ENCODE assay signal across 28 mouse cellular contexts in genomic region chr7:66003865-66004638, GRCm38 (mm10). TPM values are rescaled to one million over a fixed set of nuclear protein-coding genes. Genes with fewer than 3 reads are reported as not detected.
DNase-seq lines count a peak whose midpoint lies in the region; ATAC-seq and TF ChIP-seq lines count a peak whose summit lies in the region.
"Had no signal": no experiment of that assay in that cellular context is flagged by ENCODE, and none has a peak within 500 bp of the region (broad histone marks: within the 10 kb centered on the region; RNA-seq: fewer than 3 reads in every experiment).

No protein-coding gene starts in this region.

- peak; percentile 24 for DNase-seq in embryo, embryonic 10.5 days (ENCODE audit: low spot score)
- DNase-seq in embryo, embryonic 11 days: no peak
- DNase-seq in midbrain, embryonic 11.5 days (ENCODE audit: low spot score, missing footprints): peak; percentile 66
- no peak for DNase-seq in midbrain, postnatal 0 days (ENCODE audit: low spot score)
- peak; percentile 75 for DNase-seq in embryonic facial prominence, embryonic 14.5 days (ENCODE audit: low spot score)
- DNase-seq in heart, postnatal 25 days (ENCODE audit: low spot score): no peak
- no peak for DNase-seq in thymus, adult 2 months
- DNase-seq: gastrocnemius, postnatal 10 days; gastrocnemius, postnatal 36 days; heart, adult 2 months; heart, postnatal 36 days had no signal

- no peaks in the 10 kb centered on the region for H3K27me3 ChIP-seq in midbrain, embryonic 11.5 days (ENCODE audit: control insufficient read depth, insufficient read depth, low read length)
- H3K27me3 ChIP-seq in midbrain, postnatal 0 days (ENCODE audit: insufficient read depth, low read length): no peaks in the 10 kb centered on the region
- H3K27me3 ChIP-seq in embryonic facial prominence, embryonic 14.5 days (replicated peaks; ENCODE audit: control insufficient read depth, insufficient read depth, low read length): no peaks in the 10 kb centered on the region
- H3K27me3 ChIP-seq in limb, embryonic 15.5 days: no peaks in the 10 kb centered on the region
- H3K27me3 ChIP-seq in thymus, adult 2 months (ENCODE audit: control insufficient read depth, insufficient read depth, low read length): no peaks in the 10 kb centered on the region
- H3K27me3 ChIP-seq: embryonic facial prominence, embryonic 15.5 days; forebrain, embryonic 12.5 days; forebrain, embryonic 15.5 days; hindbrain, embryonic 13.5 days; intestine, embryonic 15.5 days had no signal

- no peak overlapping the region for H3K4me3 ChIP-seq in midbrain, embryonic 11.5 days (ENCODE audit: low read depth, low read length)
- no peak overlapping the region for H3K4me3 ChIP-seq in midbrain, postnatal 0 days (ENCODE audit: low read depth, low read length)
- H3K4me3 ChIP-seq in embryonic facial prominence, embryonic 14.5 days (ENCODE audit: low read depth, low read length): no peak overlapping the region
- no peak overlapping the region for H3K4me3 ChIP-seq in limb, embryonic 15.5 days
- H3K4me3 ChIP-seq in thymus, adult 2 months (ENCODE audit: control insufficient read depth, insufficient read depth, low read length): no peak overlapping the region
- H3K4me3 ChIP-seq: embryonic facial prominence, embryonic 15.5 days; forebrain, embryonic 12.5 days; forebrain, embryonic 15.5 days; heart, adult 2 months; heart, embryonic 10.5 days; hindbrain, embryonic 10.5 days; hindbrain, embryonic 13.5 days; intestine, embryonic 15.5 days had no signal

- H3K36me3 ChIP-seq in midbrain, embryonic 11.5 days (ENCODE audit: control insufficient read depth, insufficient read depth, low read length): no peaks in the 10 kb centered on the region
- no peaks in the 10 kb centered on the region for H3K36me3 ChIP-seq in midbrain, postnatal 0 days (ENCODE audit: insufficient read depth, low read length)
- H3K36me3 ChIP-seq in embryonic facial prominence, embryonic 14.5 days (ENCODE audit: control insufficient read depth, insufficient read depth, low read length): no peaks in the 10 kb centered on the region
- H3K36me3 ChIP-seq in limb, embryonic 15.5 days: peaks cover 1% of the 10 kb centered on the region; the same call in 1 of the 2 replicates
- H3K36me3 ChIP-seq in thymus, adult 2 months (ENCODE audit: control insufficient read depth, insufficient read depth, low read length): no peaks in the 10 kb centered on the region
- H3K36me3 ChIP-seq: forebrain, embryonic 12.5 days; forebrain, embryonic 15.5 days; hindbrain, embryonic 10.5 days; hindbrain, embryonic 13.5 days; intestine, embryonic 15.5 days had no signal

- no peak overlapping the region for H3K27ac ChIP-seq in midbrain, embryonic 11.5 days (ENCODE audit: low read depth, low read length)
- H3K27ac ChIP-seq in midbrain, postnatal 0 days (ENCODE audit: low read depth, low read length): no peak overlapping the region
- no peak overlapping the region for H3K27ac ChIP-seq in embryonic facial prominence, embryonic 14.5 days (replicated peaks; ENCODE audit: low read depth, low read length)
- peak overlapping the region; percentile 33; the same call in 1 of the 2 replicates for H3K27ac ChIP-seq in limb, embryonic 15.5 days
- H3K27ac ChIP-seq in thymus, adult 2 months (ENCODE audit: control insufficient read depth, insufficient read depth, low read length): no peak overlapping the region
- H3K27ac ChIP-seq: embryonic facial prominence, embryonic 15.5 days; forebrain, embryonic 12.5 days; forebrain, embryonic 15.5 days; heart, adult 2 months; heart, embryonic 10.5 days; hindbrain, embryonic 10.5 days; hindbrain, embryonic 13.5 days; intestine, embryonic 15.5 days had no signal

- H3K4me1 ChIP-seq in midbrain, embryonic 11.5 days (ENCODE audit: control insufficient read depth, insufficient read depth, low read length): no peaks in the 10 kb centered on the region
- no peaks in the 10 kb centered on the region for H3K4me1 ChIP-seq in midbrain, postnatal 0 days (ENCODE audit: insufficient read depth, low read length)
- peaks cover 11% of the 10 kb centered on the region for H3K4me1 ChIP-seq in embryonic facial prominence, embryonic 14.5 days (ENCODE audit: control insufficient read depth, insufficient read depth, low read length)
- H3K4me1 ChIP-seq in limb, embryonic 15.5 days: peaks cover 14% of the 10 kb centered on the region
- no peaks in the 10 kb centered on the region for H3K4me1 ChIP-seq in thymus, adult 2 months (replicated peaks; ENCODE audit: control insufficient read depth, insufficient read depth, low read length)
- H3K4me1 ChIP-seq: forebrain, embryonic 12.5 days; heart, embryonic 10.5 days; hindbrain, embryonic 10.5 days; hindbrain, embryonic 13.5 days; intestine, embryonic 15.5 days had no signal

- H3K4me2 ChIP-seq in midbrain, embryonic 11.5 days: no peak overlapping the region
- no peak overlapping the region for H3K4me2 ChIP-seq in midbrain, postnatal 0 days (ENCODE audit: low read depth, low read length, poor library complexity, severe bottlenecking)
- no peak overlapping the region for H3K4me2 ChIP-seq in embryonic facial prominence, embryonic 14.5 days (ENCODE audit: low read depth, low read length)
- no peak overlapping the region for H3K4me2 ChIP-seq in limb, embryonic 15.5 days
- H3K4me2 ChIP-seq: embryonic facial prominence, embryonic 15.5 days; forebrain, embryonic 12.5 days; forebrain, embryonic 15.5 days; hindbrain, embryonic 13.5 days; intestine, embryonic 15.5 days had no signal

- 77% methylated on average over 13 of the region's 13 CpGs for WGBS in midbrain, embryonic 11.5 days
- WGBS in midbrain, postnatal 0 days: 70% methylated on average over 13 of the region's 13 CpGs
- WGBS in embryonic facial prominence, embryonic 14.5 days: 47% methylated on average over 13 of the region's 13 CpGs
- 47% methylated on average over 13 of the region's 13 CpGs for WGBS in limb, embryonic 15.5 days
- 87% methylated on average over 13 of the region's 13 CpGs for WGBS in thymus, adult 2 months

- H3K9ac ChIP-seq in midbrain, embryonic 11.5 days (ENCODE audit: low read length): no peak overlapping the region
- H3K9ac ChIP-seq in midbrain, postnatal 0 days (replicated peaks; ENCODE audit: low read length, poor library complexity, severe bottlenecking): no peak overlapping the region
- H3K9ac ChIP-seq in embryonic facial prominence, embryonic 14.5 days (ENCODE audit: low read depth, low read length): no peak overlapping the region
- no peak overlapping the region for H3K9ac ChIP-seq in limb, embryonic 15.5 days
- H3K9ac ChIP-seq: embryonic facial prominence, embryonic 15.5 days; forebrain, embryonic 12.5 days; forebrain, embryonic 15.5 days; hindbrain, embryonic 13.5 days; intestine, embryonic 15.5 days had no signal

- H3K9me3 ChIP-seq in midbrain, embryonic 11.5 days (ENCODE audit: control insufficient read depth, low read length): no peaks in the 10 kb centered on the region
- peaks cover 5% of the 10 kb centered on the region; the same call in 1 of the 2 replicates for H3K9me3 ChIP-seq in midbrain, postnatal 0 days (ENCODE audit: low read length)
- H3K9me3 ChIP-seq in embryonic facial prominence, embryonic 14.5 days (ENCODE audit: control insufficient read depth, low read length): 0 out of 2 replicates have a peak, but pooled peaks cover 12% of the 10 kb centered on the region
- H3K9me3 ChIP-seq in limb, embryonic 15.5 days: no peaks in the 10 kb centered on the region
- H3K9me3 ChIP-seq: embryonic facial prominence, embryonic 15.5 days; forebrain, embryonic 15.5 days; heart, embryonic 10.5 days; intestine, embryonic 15.5 days had no signal

- TF ChIP-seq CTCF in midbrain, postnatal 0 days (IDR thresholded peaks at IDR 0.05): no peak
- TF ChIP-seq CTCF in thymus, adult 2 months (IDR thresholded peaks at IDR 0.05; ENCODE audit: borderline replicate concordance, control insufficient read depth, extremely low read depth, insufficient read depth, low read length, poor library complexity): no peak

- no peak for ATAC-seq in midbrain, embryonic 11.5 days (ENCODE audit: low FRiP score)
- no peak for ATAC-seq in midbrain, postnatal 0 days (ENCODE audit: low FRiP score)
- ATAC-seq in embryonic facial prominence, embryonic 14.5 days (ENCODE audit: low read depth): 0 out of 2 replicates have a peak, but pooled peaks have one; percentile 9
- ATAC-seq in limb, embryonic 15.5 days (ENCODE audit: insufficient number of reproducible peaks, low FRiP score, low TSS enrichment, low read depth): no peak
- ATAC-seq: forebrain, embryonic 15.5 days; hindbrain, embryonic 16.5 days; intestine, embryonic 15.5 days had no signal

- TF ChIP-seq POLR2A in thymus, adult 2 months (IDR thresholded peaks at IDR 0.05; ENCODE audit: control insufficient read depth, extremely low read depth, insufficient read depth, low read length, poor library complexity): no peak

- intact Hi-C loops in heart, postnatal 25 days (cut with DNase I): no loop called here

RNA-seq across cellular contexts. Expression of gene Gm45213, which starts 39.4 kb away (rescaled TPM):
- not detected in 2 replicates for polyA plus RNA-seq in midbrain, embryonic 11.5 days (2014; fragmentation: Nextera tagmentation; extraction: Ambion mirVana)
- not detected in 2 replicates for total RNA-seq in midbrain, postnatal 0 days (2014; rRNA removed)
- not detected in 2 replicates for polyA plus RNA-seq in midbrain, postnatal 0 days (2015; fragmentation: Nextera tagmentation; extraction: Ambion mirVana)
- polyA plus RNA-seq in embryonic facial prominence, embryonic 14.5 days (2014; fragmentation: Nextera tagmentation; extraction: Ambion mirVana): not detected in 2 replicates
- not detected in 2 replicates for polyA plus RNA-seq in limb, embryonic 15.5 days (2015; fragmentation: Nextera tagmentation; extraction: Ambion mirVana)
- not detected for total RNA-seq in heart, postnatal 25 days (2021)
- not detected in 2 replicates for polyA plus RNA-seq in thymus, adult 2 months (2012; rRNA removed)
- total RNA-seq: adrenal gland, adult 18-20 months; adrenal gland, postnatal 10 days; adrenal gland, postnatal 36 days; ES-E14; gastrocnemius, adult 18-20 months; gastrocnemius, postnatal 10 days; gastrocnemius, postnatal 36 days; granulocyte monocyte progenitor cell, adult 5-6 weeks; heart, adult 2 months; heart, postnatal 36 days had no signal
- polyA plus RNA-seq: embryonic facial prominence, embryonic 15.5 days; forebrain, embryonic 12.5 days; forebrain, embryonic 15.5 days; heart, adult 2 months; heart, embryonic 10.5 days; heart, embryonic 14.5 days; heart, postnatal 0 days; hindbrain, embryonic 10.5 days; hindbrain, embryonic 13.5 days; hindbrain, embryonic 16.5 days; intestine, embryonic 15.5 days had no signal

RNA-seq across cellular contexts. Expression of gene Snrpa1, which starts 54.8 kb away (rescaled TPM):
- polyA plus RNA-seq in midbrain, embryonic 11.5 days (2014; fragmentation: Nextera tagmentation; extraction: Ambion mirVana): 230 and 247 TPM in 2 replicates
- 37.0 and 48.2 TPM in 2 replicates for total RNA-seq in midbrain, postnatal 0 days (2014; rRNA removed)
- 131 and 140 TPM in 2 replicates for polyA plus RNA-seq in midbrain, postnatal 0 days (2015; fragmentation: Nextera tagmentation; extraction: Ambion mirVana)
- polyA plus RNA-seq in embryonic facial prominence, embryonic 14.5 days (2014; fragmentation: Nextera tagmentation; extraction: Ambion mirVana): 134 and 146 TPM in 2 replicates
- 145 and 148 TPM in 2 replicates for polyA plus RNA-seq in limb, embryonic 15.5 days (2015; fragmentation: Nextera tagmentation; extraction: Ambion mirVana)
- 10 to 100 TPM; 20.2 to 22.5 TPM for total RNA-seq in heart, postnatal 25 days (2021)
- polyA plus RNA-seq in thymus, adult 2 months (2012; rRNA removed): 20.3 and 20.4 TPM in 2 replicates

Comparison
In these comparisons a context has a peak if more than half of its experiments do, and no peak if none do; other contexts are left out.
1. DNase-seq: peak in embryo, embryonic 10.5 days (single experiment), midbrain, embryonic 11.5 days (single experiment) and embryonic facial prominence, embryonic 14.5 days (single experiment); none in embryo, embryonic 11 days (single experiment), midbrain, postnatal 0 days (single experiment), heart, postnatal 25 days (single experiment) and thymus, adult 2 months (single experiment).